Mouse (Mus musculus): ENCODE results near the gene Olfr395. TPM values are rescaled to one million over a fixed set of nuclear protein-coding genes. Genes with fewer than 3 reads are reported as not detected.
"Not testable (repeated sequence)": the region's sequence is repeated elsewhere in the genome, so short reads cannot be mapped to it uniquely, and the experiment has no call there.

The Olfr395 gene
- not detected in 2 replicates for polyA plus RNA-seq (2015; fragmentation: Nextera tagmentation; extraction: Ambion mirVana)

- H3K9ac ChIP-seq; H3K27ac ChIP-seq; H3K36me3 ChIP-seq; H3K4me1 ChIP-seq (replicated peaks); H3K27me3 ChIP-seq; H3K9me3 ChIP-seq (replicated peaks); ATAC-seq (replicated peaks; ENCODE audit: insufficient number of reproducible peaks, insufficient read depth, low FRiP score, low read depth); H3K4me2 ChIP-seq; H3K4me3 ChIP-seq: not testable (repeated sequence)
- WGBS = 71% methylated on average over 4 of the region's 4 CpGs
Measured at GRCm38 (mm10) chr11:73909199-73909598, at the start of gene Olfr395. Olfr395 (minus strand) TSS chr11:73909299.

DNA sequence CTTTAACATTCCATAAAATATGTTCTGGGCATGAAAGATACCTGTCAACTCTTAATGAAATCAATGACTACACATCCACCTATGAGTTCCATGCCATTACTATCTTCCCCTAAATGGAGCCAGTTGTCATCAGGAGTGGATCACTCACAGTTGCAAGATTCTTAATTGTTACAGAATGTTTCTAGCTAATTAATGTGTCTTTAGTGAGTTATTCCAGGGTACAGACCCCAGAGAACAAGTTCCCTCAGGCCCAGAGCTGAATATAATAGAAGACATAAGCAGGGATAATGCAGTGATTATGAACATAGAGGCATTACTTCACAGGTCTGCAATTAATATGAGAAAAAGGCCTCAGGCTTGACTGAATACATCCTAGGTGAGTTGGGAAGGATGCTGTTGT is 27.3 kb upstream of the Olfr395 start, which contains the start of gene Olfr23:
Gene Olfr23, plus strand, starts transcription at position 301 of the 400 bp plus-strand sequence.
- no peak for ATAC-seq (replicated peaks; ENCODE audit: insufficient number of reproducible peaks, insufficient read depth, low FRiP score, low read depth)

DNA sequence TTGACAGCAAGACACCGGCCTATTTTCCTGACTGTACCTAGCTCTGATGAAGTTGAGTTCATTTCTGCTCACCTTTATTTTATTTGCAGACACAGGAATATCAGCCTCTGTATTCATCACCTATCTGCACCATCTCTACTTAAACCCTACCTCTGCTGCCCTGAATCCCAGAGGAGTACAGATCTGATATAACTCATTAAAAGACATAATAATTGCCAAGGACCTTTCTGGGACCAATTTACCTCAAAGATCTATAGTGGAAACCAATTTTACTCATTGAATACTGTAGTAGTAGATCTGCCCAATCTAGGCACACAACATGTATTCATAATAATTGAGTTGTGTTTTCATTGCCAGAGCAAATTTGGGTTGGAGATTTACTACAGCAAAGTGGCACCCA is 18.4 kb downstream of the Olfr395 start, which contains the start of gene Olfr394:
Gene Olfr394, minus strand, starts transcription at position 101 of the 400 bp plus-strand sequence.
- Histone ChIP-seq H3K36me3 (no peaks in the 10 kb centered on the region), H3K27me3 (no peaks in the 10 kb centered on the region), H3K9me3 (replicated peaks) (no peaks in the 10 kb centered on the region), H3K27ac (no peak within 1 kb of the TSS), H3K9ac (no peak within 1 kb of the TSS), H3K4me3 (no peak within 1 kb of the TSS), H3K4me2 (no peak within 1 kb of the TSS), H3K4me1 (replicated peaks) (no peaks in the 10 kb centered on the region)
- ATAC-seq (replicated peaks; ENCODE audit: insufficient number of reproducible peaks, insufficient read depth, low FRiP score, low read depth) = no peak
- 62% methylated on average over 1 of the region's 1 CpGs for WGBS

More for the DNA sequence above, 27.3 kb upstream of the Olfr395 start, which contains the start of gene Olfr23:
- Histone ChIP-seq H3K9ac (no peak within 1 kb of the TSS), H3K4me2 (no peak within 1 kb of the TSS), H3K4me3 (no peak within 1 kb of the TSS), H3K9me3 (replicated peaks) (no peaks in the 10 kb centered on the region), H3K36me3 (no peaks in the 10 kb centered on the region), H3K27me3 (no peaks in the 10 kb centered on the region), H3K27ac (no peak within 1 kb of the TSS), H3K4me1 (replicated peaks) (no peaks in the 10 kb centered on the region)

Other genes with a start within 250 kb of the Olfr395 start
- gene Zfp735, start 220.5 kb downstream of the Olfr395 start, polyA plus RNA-seq (2015; fragmentation: Nextera tagmentation; extraction: Ambion mirVana) = not detected in 2 replicates
- gene Olfr389, start 128.6 kb downstream of the Olfr395 start, polyA plus RNA-seq (2015; fragmentation: Nextera tagmentation; extraction: Ambion mirVana) = not detected in 2 replicates
- not detected in 2 replicates for gene Olfr390, start 126.3 kb downstream of the Olfr395 start, polyA plus RNA-seq (2015; fragmentation: Nextera tagmentation; extraction: Ambion mirVana)
- gene Olfr391-ps, start 106.2 kb downstream of the Olfr395 start, polyA plus RNA-seq (2015; fragmentation: Nextera tagmentation; extraction: Ambion mirVana) = not detected in 2 replicates
- not detected in 2 replicates for gene Olfr392, start 92.2 kb downstream of the Olfr395 start, polyA plus RNA-seq (2015; fragmentation: Nextera tagmentation; extraction: Ambion mirVana)
- gene Olfr393, start 57.8 kb downstream of the Olfr395 start, polyA plus RNA-seq (2015; fragmentation: Nextera tagmentation; extraction: Ambion mirVana) = not detected in 2 replicates
- gene Olfr394, start 18.5 kb downstream of the Olfr395 start, polyA plus RNA-seq (2015; fragmentation: Nextera tagmentation; extraction: Ambion mirVana) = not detected in 2 replicates
- gene Olfr23, start 27.4 kb upstream of the Olfr395 start, polyA plus RNA-seq (2015; fragmentation: Nextera tagmentation; extraction: Ambion mirVana) = not detected in 2 replicates
- gene Olfr397, start 51.5 kb upstream of the Olfr395 start, polyA plus RNA-seq (2015; fragmentation: Nextera tagmentation; extraction: Ambion mirVana) = not detected in 2 replicates
- gene Olfr398, start 81.1 kb upstream of the Olfr395 start, polyA plus RNA-seq (2015; fragmentation: Nextera tagmentation; extraction: Ambion mirVana) = not detected in 2 replicates
- gene Olfr139, start 147.3 kb upstream of the Olfr395 start, polyA plus RNA-seq (2015; fragmentation: Nextera tagmentation; extraction: Ambion mirVana) = not detected in 2 replicates
- gene Olfr399, start 147.3 kb upstream of the Olfr395 start, polyA plus RNA-seq (2015; fragmentation: Nextera tagmentation; extraction: Ambion mirVana) = not detected in 2 replicates
- not detected in 2 replicates for gene Zfp616, start 160.7 kb upstream of the Olfr395 start, polyA plus RNA-seq (2015; fragmentation: Nextera tagmentation; extraction: Ambion mirVana)
- gene Olfr401, start 204.4 kb upstream of the Olfr395 start, polyA plus RNA-seq (2015; fragmentation: Nextera tagmentation; extraction: Ambion mirVana) = not detected in 2 replicates
- gene Olfr402, start 244.2 kb upstream of the Olfr395 start, polyA plus RNA-seq (2015; fragmentation: Nextera tagmentation; extraction: Ambion mirVana) = not detected in 2 replicates

All from heart, embryonic 15.5 days (tissue).